Mouse (Mus musculus): ENCODE results near the gene Cgas.

- TF ChIP-seq CTCF (IDR thresholded peaks at IDR 0.05; ENCODE audit: low read depth): no peak
- TF ChIP-seq EP300 (IDR thresholded peaks at IDR 0.05; ENCODE audit: low read depth): no peak
These were observed 829 bp downstream of the Cgas start for GRCm38 (mm10) chr9:78442237-78442578.
